Mouse (Mus musculus) kidney, adult 2 months (tissue): ENCODE results near the gene Gpbar1. TPM values are rescaled to one million over a fixed set of nuclear protein-coding genes. Genes with fewer than 3 reads are reported as not detected.

Experiments
- DNase-seq: peaks from one replicate; pipeline ENCODE4 v3.0.0; 2021
- H3K27ac ChIP-seq: fragments of 200-500 bp; 2 replicates; pipeline ENCODE4 v1.5.1; 2012; ENCODE audit warnings: low read depth, low read length, control low read depth, inconsistent platforms; ENCODE audit not compliant: insufficient read depth
- H3K27me3 ChIP-seq: fragments of 200-500 bp; replicated peaks from 2 replicates; pipeline ENCODE4 v1.6.1; 2012; ENCODE audit warnings: mild to moderate bottlenecking, moderate library complexity, low read length, inconsistent platforms; ENCODE audit not compliant: control insufficient read depth, insufficient read depth
- H3K36me3 ChIP-seq: fragments of 200-500 bp; 2 replicates; pipeline ENCODE4 v1.6.1; 2012; ENCODE audit warnings: mild to moderate bottlenecking, moderate library complexity, low read length, inconsistent platforms; ENCODE audit not compliant: control insufficient read depth, insufficient read depth
- H3K4me1 ChIP-seq: fragments of 200-500 bp; 2 replicates; pipeline ENCODE4 v1.6.1; 2011; ENCODE audit warnings: low read length; ENCODE audit not compliant: control insufficient read depth, insufficient read depth
- H3K4me3 ChIP-seq: fragments of 200-500 bp; 2 replicates; pipeline ENCODE4 v1.5.1; 2011; ENCODE audit warnings: mild to moderate bottlenecking, low read depth, low read length, control low read depth; ENCODE audit not compliant: insufficient read depth
- CTCF ChIP-seq: fragments of 200-500 bp; conservative IDR thresholded peaks from 2 replicates; pipeline ENCODE4 v1.5.1; 2011; ENCODE audit warnings: low read depth, mild to moderate bottlenecking, control low read depth, low read length, moderate library complexity, mixed read lengths; ENCODE audit not compliant: insufficient read depth, insufficient read length
- POLR2A ChIP-seq: fragments of 200-500 bp; IDR thresholded peaks from one replicate; pipeline ENCODE4 v1.6.1; 2011; ENCODE audit warnings: low read depth, low read length, control low read depth
- WGBS: fragments of 180-500 bp; shearing (Covaris S2); methylation state at CpG from one replicate; pipeline ENCODE4 v1.1.7; 2018; 5-methylcytosine and 5-hydroxymethylcytosine counted together
- polyA plus RNA-seq: library from polyadenylated mRNA; depleted of rRNA; stranded (reverse); fragments of >200 nt; gene quantifications from 2 replicates; pipeline ENCODE4 v1.2.3, GENCODE M21; 2012

The Gpbar1 gene
- polyA plus RNA-seq, 1 experiment, result 0.20 TPM

DNA sequence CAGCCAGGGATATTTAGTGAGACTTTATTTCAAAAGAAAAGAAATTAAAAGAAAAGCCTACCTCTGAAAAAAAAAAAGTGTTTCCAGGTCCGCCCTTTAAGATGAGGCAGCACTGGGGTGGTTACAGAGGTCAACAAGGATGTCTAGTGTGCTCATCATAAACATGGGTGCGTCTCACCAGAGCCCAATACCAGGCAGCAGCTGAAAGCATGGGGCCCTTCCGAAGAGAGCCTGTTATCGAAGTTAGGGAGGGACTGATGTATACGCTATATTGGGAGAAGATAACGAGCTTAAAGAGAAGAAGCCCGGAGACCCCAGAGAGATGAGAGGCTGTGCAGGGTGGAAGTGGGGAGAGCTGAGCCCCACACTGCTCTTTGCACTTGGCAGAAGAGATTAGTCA is 39.2 kb upstream of the Gpbar1 start:
- Histone ChIP-seq H3K36me3 (no peaks in the 10 kb centered on the region), H3K4me1 (peaks cover 8% of the 10 kb centered on the region; the same call in 1 of the 2 replicates), H3K4me3 (no peak overlapping the region), H3K27me3 (no peaks in the 10 kb centered on the region), H3K27ac (no peak overlapping the region)
- TF ChIP-seq CTCF, result no peak
- no peak for TF ChIP-seq POLR2A
- 44% methylated on average over 7 of the region's 7 CpGs for WGBS
- no peak for DNase-seq

DNA sequence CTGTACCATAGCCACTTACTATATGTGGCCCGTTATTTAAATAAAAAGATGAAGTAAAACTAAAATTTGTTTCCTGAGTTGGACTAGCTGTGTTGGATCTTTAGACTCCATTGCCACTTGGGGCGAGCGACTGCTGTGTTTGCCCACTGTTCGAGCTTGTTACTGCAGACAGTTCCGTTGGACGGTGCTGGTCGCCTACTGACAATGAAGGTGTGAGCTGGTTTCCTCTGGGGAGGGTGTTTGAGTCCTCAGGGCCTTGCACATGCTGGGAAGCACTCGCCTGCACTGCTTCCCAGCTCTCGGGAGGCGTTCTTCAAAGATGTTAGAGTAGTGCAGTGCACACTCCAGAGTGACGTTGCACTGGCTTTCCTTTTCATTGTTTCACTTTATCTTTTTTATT is 38.7 kb upstream of the Gpbar1 start:
- DNase-seq, result no peak
- WGBS, result 36% methylated on average over 11 of the region's 11 CpGs
- TF ChIP-seq POLR2A (no peak), CTCF (no peak)
- Histone ChIP-seq H3K36me3 (no peaks in the 10 kb centered on the region), H3K4me3 (no peak overlapping the region), H3K4me1 (peaks cover 8% of the 10 kb centered on the region; the same call in 1 of the 2 replicates), H3K27ac (no peak overlapping the region), H3K27me3 (no peaks in the 10 kb centered on the region)

DNA sequence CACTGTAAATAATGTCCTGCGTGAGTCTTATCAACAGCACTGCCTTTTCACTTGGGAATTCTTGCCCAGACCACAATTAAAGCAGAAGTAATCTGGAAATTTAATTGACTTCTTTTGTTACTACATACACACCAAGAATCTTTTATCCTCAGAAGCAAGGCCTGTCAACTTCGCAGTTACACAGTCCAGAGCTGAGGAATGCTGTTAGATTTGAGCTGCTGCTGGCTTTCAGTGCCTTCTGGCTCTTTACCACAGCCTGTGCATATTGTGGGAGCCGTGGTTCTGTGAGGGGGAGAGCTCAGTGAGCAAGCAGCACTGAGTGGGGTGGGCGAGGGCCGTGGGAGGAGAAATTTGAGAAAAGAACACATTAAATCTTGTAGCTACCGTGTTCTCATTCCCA is 38.0 kb upstream of the Gpbar1 start:
- TF ChIP-seq POLR2A (no peak), CTCF (no peak)
- 21% methylated on average over 6 of the region's 6 CpGs for WGBS
- no peak overlapping the region for H3K4me3 ChIP-seq
- H3K4me1 ChIP-seq, result peaks cover 10% of the 10 kb centered on the region
- H3K27me3 ChIP-seq, result no peaks in the 10 kb centered on the region
- no peak for DNase-seq
- no peaks in the 10 kb centered on the region for H3K36me3 ChIP-seq
- no peak overlapping the region for H3K27ac ChIP-seq

DNA sequence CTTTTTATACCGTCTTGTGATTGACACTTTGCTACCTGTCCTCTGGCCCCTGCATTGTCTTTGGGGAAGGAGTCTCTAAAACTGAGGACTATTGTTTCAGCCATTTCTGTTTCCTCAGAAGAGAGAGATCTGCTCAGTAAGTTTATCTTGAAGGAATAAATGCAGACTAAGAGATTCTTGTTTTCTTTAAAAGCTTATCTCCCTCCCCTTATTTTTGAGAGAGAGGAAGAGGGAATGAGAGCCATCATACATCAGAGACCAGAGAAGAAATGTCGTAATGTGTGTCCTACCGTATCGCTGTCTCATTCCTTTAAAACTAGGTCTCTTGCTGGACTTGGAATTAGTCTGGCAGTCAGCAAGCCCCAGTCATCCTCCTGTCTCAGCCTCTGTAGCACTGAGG is 37.5 kb upstream of the Gpbar1 start:
- TF ChIP-seq POLR2A, result no peak
- no peak for TF ChIP-seq CTCF

DNA sequence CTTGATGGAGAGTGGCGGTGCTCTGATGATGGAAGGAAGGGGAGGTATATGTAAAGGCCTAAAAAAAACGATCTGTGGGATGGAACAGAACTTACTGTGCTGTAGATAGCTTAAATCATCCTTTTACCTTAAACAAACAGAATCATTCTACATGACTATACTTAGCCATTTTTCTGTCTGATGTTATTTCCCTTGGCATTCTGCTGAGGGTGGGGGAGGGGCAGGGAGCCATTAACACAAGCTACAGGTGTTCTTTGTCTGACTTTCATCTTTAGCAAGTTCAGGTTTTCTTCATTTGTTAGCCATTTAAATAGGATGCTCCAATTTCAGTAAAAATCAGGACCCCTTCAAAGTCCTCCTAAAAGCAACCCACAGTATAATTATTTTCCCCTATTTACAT is 32.8 kb upstream of the Gpbar1 start:
- H3K27me3 ChIP-seq, result no peaks in the 10 kb centered on the region
- no peak overlapping the region for H3K27ac ChIP-seq
- peaks cover 21% of the 10 kb centered on the region for H3K4me1 ChIP-seq
- 57% methylated on average over 2 of the region's 2 CpGs for WGBS
- no peak overlapping the region for H3K4me3 ChIP-seq
- H3K36me3 ChIP-seq, result peaks cover 3% of the 10 kb centered on the region; the same call in 1 of the 2 replicates
- TF ChIP-seq CTCF, result no peak
- no peak for TF ChIP-seq POLR2A
- no peak for DNase-seq

More for the DNA sequence above, 37.5 kb upstream of the Gpbar1 start:
- H3K4me1 ChIP-seq, result peaks cover 13% of the 10 kb centered on the region
- H3K27me3 ChIP-seq, result no peaks in the 10 kb centered on the region
- 40% methylated on average over 4 of the region's 4 CpGs for WGBS
- no peak overlapping the region for H3K27ac ChIP-seq
- no peak overlapping the region for H3K4me3 ChIP-seq
- DNase-seq, result no peak
- no peaks in the 10 kb centered on the region for H3K36me3 ChIP-seq

DNA sequence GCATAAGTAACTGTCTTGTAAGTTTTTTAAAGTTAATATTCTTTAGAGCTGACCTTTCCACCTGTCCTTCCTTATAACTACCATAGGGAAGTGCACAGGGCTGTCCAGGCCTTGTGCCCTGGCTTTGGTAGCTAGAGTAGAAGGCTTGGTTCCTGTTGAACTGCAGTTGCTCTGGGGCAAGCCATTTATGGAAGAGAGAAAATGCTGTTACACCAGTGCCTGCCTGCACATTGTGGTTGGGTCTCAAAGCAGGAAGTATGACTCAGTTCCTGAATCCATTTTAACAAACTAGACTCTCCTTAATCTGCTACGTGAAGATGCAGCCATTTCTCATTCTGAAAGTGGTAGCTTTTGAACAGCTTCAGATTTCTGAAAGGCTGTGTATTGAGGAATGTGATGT is 29.6 kb upstream of the Gpbar1 start:
- Histone ChIP-seq H3K36me3 (peaks cover 14% of the 10 kb centered on the region), H3K27me3 (no peaks in the 10 kb centered on the region), H3K4me3 (no peak overlapping the region), H3K4me1 (peaks cover 22% of the 10 kb centered on the region), H3K27ac (peak overlapping the region; percentile 100)
- DNase-seq, result peak; percentile 79
- TF ChIP-seq CTCF, result no peak
- TF ChIP-seq POLR2A, result no peak
- 4% methylated on average over 1 of the region's 1 CpGs for WGBS

DNA sequence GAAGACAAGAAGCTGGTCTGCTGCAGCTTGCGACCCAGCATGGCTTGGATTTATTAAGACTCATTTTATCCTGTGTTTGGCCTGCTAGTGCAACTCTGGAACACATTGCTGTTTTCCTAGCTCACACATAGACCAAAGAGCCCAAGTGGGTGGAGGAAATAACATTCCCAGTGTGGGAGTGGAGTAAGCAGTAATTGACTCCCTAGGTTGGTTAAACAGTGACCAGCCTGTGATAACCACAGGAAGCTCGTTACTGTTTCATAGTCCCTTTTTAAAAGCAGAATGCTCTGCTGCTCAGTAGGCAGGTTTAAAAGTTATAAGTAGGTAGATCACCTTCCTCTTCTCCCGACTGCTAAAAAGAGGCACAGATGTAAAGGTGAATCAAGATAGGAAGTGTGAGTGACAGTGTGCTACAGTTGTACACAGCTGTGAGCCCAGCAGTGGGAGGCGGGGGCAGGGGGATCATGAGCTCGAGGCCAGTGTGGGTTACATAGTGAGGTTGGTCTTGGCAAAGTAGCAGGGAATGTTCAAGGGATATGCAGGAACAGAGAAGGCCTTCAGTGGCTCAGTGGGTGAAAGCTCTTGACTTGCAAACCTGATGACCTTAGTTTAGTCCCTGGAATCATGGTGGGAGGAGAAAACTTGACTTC is 28.9 kb upstream of the Gpbar1 start:
- peaks cover 14% of the 10 kb centered on the region for H3K36me3 ChIP-seq
- WGBS, result 16% methylated on average over 5 of the region's 5 CpGs

DNA sequence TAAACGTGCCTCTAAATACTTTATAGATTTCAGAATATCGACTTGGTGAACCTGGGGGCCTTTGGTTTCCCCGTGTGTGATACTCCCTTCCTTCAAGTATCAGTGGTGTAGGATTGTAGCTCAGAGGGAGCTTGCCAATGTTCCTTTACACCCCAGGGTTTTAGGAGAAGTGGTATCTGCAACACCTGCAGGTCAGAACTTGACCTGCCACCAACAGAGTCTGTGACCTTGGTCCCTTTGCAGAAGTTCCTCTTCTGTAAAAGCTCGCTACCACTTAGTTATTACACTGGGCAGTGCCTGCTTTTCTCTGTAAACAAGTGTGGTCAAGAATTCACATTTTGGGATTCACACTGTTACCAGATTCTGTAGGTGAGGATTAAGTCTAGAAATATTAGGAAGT is 28.3 kb upstream of the Gpbar1 start:
- peak overlapping the region; percentile 100 for H3K27ac ChIP-seq
- DNase-seq, result no peak
- peaks cover 14% of the 10 kb centered on the region for H3K36me3 ChIP-seq
- peaks cover 22% of the 10 kb centered on the region for H3K4me1 ChIP-seq
- H3K4me3 ChIP-seq, result no peak overlapping the region
- WGBS, result 59% methylated on average over 4 of the region's 4 CpGs
- no peaks in the 10 kb centered on the region for H3K27me3 ChIP-seq
- TF ChIP-seq POLR2A (no peak), CTCF (no peak)

More for the DNA sequence above, 28.9 kb upstream of the Gpbar1 start:
- H3K27ac ChIP-seq, result peak overlapping the region; percentile 100
- no peaks in the 10 kb centered on the region for H3K27me3 ChIP-seq
- DNase-seq, result peak; percentile 90
- TF ChIP-seq CTCF, result no peak
- TF ChIP-seq POLR2A, result no peak
- H3K4me3 ChIP-seq, result 0 out of 2 replicates have a peak overlapping the region, but pooled peaks have one; percentile 9
- H3K4me1 ChIP-seq, result peaks cover 22% of the 10 kb centered on the region
